Mouse (Mus musculus) liver, adult 2 months (tissue): ENCODE results near the gene AI661453.

Source experiments
- CTCF ChIP-seq: fragments of 200-500 bp; IDR thresholded peaks from 2 replicates; pipeline ENCODE4 v1.5.1; 2011; ENCODE audit warnings: low read depth, low read length, control low read depth
- POLR2A ChIP-seq: fragments of 200-500 bp; IDR thresholded peaks from 2 replicates; pipeline ENCODE4 v1.6.1; 2011; ENCODE audit warnings: low read length, control low read depth; ENCODE audit not compliant: insufficient read depth; ENCODE audit errors: extremely low read depth

DNA sequence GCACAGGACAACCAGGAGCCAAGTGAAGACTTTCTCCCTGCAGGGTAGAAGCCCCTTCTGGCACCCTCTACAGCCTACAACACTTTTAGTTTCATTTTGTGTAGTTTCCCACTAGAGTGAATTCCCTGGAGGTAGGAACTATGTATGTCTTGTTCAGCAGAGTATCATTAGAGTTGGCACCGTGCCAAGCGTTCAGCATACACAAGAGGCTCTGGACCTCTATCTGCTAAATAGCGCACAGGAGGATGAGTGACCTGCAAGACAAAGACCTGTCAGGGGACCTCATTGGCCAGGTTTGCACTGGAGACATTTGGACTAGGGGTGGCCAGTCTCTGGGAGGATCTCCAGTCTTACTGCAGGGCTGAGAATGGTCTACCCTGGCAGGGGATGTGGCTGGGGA, 49.4 kb downstream of the AI661453 start:
- no peak for TF ChIP-seq CTCF
- TF ChIP-seq POLR2A, result no peak
